Mouse (Mus musculus) brain, embryonic 14.5 days (tissue): Measurements from ENCODE around the gene Nadsyn1. TPM values are rescaled to one million over a fixed set of nuclear protein-coding genes. Genes with fewer than 3 reads are reported as not detected.

Source experiments
- DNase-seq: peaks from one replicate; pipeline ENCODE4 v3.0.0-alpha.2; 2011; ENCODE audit warnings: low read depth
- CTCF ChIP-seq: fragments of 200-500 bp; IDR thresholded peaks from 2 replicates; pipeline ENCODE4 v1.5.1; 2012; ENCODE audit warnings: inconsistent platforms, mild to moderate bottlenecking, moderate library complexity, borderline replicate concordance; ENCODE audit not compliant: insufficient read depth, insufficient read length; ENCODE audit errors: extremely low read depth
- POLR2A ChIP-seq: fragments of 200-500 bp; IDR thresholded peaks from 2 replicates; pipeline ENCODE4 v1.6.1; 2012; ENCODE audit warnings: mild to moderate bottlenecking, inconsistent platforms, borderline replicate concordance; ENCODE audit not compliant: poor library complexity, insufficient read depth, insufficient read length, severe bottlenecking; ENCODE audit errors: extremely low read depth
- polyA plus RNA-seq: library from polyadenylated mRNA; depleted of rRNA; stranded (reverse); fragments of >200 nt; gene quantifications from 2 replicates; pipeline ENCODE4 v1.2.3, GENCODE M21; 2012

Gene Nadsyn1
- polyA plus RNA-seq, 1 experiment, result 11.7 TPM

DNA sequence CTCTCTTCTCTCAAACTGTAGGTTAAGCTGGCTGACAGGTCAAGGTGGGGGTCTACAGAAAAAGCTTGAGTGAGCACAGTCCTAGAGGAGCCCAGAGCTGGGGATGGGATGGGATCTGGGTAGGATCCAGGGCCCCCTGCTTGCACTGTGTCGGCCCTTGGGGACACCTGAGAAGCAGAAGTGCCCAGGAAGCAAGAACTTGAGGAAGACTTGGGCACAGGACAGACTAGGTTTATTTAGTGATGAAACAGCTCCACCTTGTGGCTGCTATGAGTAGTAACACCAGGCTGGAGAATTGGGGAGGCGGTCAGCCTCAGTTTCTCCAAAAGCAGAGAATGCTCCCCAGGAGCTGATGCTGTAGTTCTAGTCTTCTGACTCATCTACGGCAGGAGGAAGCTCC lies 58.9 kb downstream of the Nadsyn1 start:
- DNase-seq, result peak; percentile 76
- TF ChIP-seq POLR2A (no peak), CTCF (peak; percentile 74; the same call in 1 of the 2 replicates)

DNA sequence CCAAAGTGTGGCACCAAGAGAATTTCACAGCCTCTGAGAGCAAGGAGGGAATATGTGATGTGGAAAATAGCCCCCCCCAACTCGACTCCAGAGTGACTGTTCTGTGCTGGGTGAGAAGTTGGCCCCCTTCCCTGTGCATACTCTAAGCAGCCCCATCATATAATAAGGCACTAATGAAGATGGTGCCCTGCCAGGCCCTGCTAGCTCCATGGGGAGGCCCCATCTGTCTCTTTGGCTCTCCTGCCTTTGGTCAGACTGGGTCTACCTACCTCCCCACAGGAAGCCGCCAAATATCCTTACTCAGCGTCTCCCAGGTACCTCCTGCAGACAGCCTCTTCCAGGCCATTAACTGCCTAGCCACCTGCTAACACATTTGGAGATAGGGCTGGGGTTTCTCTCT lies 63.7 kb downstream of the Nadsyn1 start:
- TF ChIP-seq POLR2A, result no peak
- TF ChIP-seq CTCF, result no peak
- peak; percentile 59 for DNase-seq

DNA sequence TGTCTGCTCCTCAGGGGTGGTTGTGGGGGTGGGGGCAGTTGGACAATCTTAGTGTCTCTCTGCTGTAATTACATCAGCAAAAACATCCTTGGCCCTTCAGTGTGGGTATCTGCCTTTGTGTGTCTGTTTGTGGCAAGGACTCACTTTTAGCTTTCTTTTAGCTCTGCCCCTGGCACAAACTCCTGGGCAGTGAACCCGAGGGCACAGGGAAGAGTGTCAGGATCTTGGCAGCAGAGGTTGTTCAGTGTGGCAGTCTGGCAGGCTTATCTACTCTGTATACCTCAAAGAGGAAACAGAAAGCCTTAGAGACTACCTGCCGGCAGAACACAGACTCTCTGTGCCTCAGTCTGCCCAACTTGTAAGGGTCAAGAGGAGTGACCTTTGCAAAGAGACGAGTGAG lies 65.0 kb downstream of the Nadsyn1 start:
- TF ChIP-seq CTCF (no peak), POLR2A (no peak)
- no peak for DNase-seq

DNA sequence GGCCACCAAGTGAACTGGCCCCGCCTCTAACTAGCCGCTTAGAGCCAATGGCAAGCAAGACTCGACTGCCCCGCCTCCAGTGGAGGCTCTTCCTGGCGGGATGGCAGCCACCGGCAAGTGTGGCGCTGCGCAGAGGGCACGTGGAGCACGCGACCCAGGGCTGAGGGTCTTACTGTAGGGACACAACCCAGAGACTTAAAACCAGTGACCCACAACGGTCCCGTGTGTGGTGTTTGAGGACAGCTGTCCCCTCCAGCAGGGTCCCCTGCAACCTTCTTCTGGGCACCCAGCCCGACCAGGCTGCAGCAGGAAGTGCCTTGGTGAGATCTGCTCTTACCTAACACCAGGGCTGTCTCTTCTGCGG lies 65.6 kb downstream of the Nadsyn1 start:
- no peak for TF ChIP-seq CTCF
- no peak for TF ChIP-seq POLR2A
- peak; percentile 87 for DNase-seq

DNA sequence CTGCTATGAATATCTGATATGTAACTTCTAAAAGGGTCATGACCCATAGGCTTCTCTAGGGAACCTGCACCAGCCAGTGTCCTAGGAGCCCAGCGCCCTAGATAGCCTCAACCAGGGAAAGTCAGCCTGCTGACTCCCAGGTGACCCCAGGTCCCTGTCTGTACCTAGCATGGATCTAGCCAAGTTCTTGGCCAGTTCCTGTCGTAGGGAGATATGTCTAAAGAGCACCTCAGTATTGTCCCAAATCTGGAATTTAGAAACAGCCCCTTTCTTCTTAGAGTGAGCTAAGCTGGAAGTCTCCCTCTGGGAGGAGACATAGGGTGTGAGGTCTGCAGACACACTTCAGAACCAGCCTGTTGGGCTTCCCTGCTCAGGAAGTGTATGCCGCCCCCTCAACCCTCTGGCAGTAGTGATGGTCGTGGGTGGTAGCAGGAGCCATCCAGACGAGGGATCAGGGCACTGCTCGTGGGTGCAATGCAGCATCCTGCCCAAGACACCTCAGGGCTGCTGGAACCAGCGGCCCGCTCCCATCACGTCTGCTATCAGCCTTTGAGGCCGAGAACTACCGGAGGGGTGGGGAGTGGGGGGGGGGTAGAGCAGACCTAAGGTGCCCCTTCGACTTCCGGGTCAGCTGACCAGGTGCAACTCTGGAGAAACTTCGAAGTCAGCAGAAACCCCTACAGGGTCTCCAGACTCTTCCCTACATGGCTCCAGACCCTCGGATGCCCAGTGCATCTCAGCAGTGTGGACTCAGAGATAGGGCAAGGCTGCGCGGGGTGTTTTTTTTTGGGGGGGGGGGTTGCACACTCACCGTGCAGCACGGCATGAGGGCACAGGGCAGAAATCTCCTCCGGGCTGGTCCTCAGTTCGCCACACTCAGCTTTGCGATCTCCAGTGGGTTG lies 66.3 kb downstream of the Nadsyn1 start, which contains the start of gene Osbpl5:
TSS of gene Osbpl5 (minus strand) at position 861 of the 902 bp plus-strand sequence.
- no peak for DNase-seq
- TF ChIP-seq CTCF (no peak), POLR2A (no peak)

DNA sequence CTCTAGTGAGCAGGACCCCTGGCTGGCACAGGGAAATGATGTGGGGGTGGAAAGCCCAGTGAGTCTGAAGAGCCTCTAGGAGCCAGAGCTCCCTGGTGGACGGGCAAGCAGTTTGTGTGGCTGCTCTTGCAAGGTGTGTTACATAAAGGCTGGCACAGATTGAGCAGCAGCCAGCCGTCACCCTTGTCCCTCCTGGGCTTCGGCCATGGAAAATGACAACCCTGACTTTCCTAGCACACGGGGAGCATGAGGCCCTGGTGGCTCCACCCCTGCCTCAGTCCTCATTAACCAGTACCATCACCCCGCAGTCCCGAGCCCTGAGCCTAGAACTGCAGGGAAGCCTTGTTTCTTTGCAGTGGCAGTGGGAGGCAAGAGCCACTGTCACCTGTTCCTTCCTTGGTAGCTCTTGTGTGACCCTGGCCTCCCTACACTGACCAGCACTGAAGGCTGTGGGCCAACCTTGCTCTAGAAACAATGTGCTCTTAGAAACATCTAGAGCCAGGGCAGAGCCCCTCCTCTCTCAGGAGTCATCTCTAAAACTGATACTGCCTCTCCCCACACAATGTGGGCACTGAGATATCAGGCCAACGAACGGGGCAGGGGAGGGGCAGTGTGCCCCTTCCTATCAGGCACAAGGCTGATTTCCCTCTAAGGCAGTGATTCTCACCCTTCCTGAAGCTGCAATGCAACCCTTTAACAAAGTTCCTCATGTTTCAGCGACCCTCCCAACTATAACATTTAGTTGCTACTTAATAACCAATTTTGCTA lies 67.1 kb downstream of the Nadsyn1 start:
- no peak for DNase-seq
- TF ChIP-seq POLR2A (no peak), CTCF (no peak)

DNA sequence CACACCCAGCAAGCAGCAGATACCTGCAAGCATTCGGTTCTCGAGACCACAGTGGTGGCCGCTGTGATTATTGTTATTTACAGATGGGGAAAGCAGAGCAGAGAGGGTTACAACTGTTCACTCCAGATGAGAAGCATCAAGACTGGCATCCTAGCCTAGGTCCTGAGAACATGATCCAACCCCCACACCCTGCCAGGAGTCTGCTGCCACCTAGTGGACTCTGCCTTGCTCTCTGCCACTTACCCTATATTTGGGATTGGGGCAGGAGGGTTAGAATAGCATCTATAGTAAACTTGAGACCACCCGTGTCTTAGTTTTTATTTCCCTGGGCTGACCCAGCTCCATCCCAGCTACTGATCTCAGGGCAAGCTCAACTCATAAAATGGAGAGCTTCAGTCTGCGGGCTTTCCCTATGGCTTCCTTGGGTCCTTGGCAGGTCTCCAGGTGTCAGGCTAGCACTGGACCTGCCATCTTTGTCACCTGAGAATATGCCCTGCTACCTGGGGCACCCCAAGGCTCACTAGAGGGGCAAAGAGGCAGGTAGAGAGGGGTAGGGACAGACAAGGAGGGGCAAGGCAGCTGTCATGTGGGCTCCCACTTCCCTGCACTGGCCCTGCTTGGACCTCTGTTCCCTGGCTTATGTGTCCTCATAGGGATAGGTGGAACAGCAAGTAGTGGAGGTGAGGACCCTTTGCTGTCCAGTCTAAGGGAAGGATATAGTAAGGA lies 68.5 kb downstream of the Nadsyn1 start:
- peak; percentile 68 for DNase-seq
- TF ChIP-seq CTCF, result peak; percentile 84
- no peak for TF ChIP-seq POLR2A

DNA sequence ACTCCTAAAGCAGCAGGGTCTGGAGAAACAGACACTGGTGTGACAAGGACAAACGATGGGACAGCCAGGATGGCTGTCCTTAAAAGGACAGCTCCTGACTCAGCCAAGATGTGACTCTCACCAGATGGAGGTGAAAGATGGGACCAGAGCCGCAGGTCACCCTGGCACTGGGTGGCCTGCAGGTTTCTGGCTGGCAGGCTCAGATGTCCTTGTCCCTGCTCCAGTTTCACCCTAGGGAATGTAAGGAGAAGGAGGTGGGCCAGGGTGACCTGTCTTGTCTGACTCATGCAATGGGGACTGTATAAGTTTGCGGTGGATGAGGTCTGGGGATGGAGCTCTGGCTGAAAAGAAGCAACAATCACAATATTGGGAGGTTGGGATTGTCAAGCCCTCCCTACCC lies 70.0 kb downstream of the Nadsyn1 start:
- TF ChIP-seq CTCF (no peak), POLR2A (no peak)
- DNase-seq, result no peak

DNA sequence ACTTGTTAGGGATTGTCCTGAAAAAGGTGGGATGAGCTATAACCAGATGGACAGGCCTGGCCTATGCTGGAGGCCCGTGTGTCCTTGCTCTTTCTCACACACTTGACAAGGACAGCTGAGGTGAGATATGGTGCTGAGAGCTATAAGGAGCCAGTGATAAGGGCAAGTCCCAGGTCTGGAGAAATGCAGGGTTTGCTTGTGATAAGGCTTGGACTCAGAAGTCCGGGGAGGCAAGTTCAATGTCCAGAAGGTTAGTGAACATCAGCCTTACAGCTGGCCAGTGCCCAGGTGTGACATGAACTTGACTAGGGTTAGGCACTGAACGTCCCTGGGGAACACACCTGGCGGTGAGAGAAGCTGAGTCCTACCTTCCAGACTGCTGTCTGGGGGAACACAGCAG lies 70.6 kb downstream of the Nadsyn1 start:
- no peak for TF ChIP-seq POLR2A
- TF ChIP-seq CTCF, result no peak
- no peak for DNase-seq

DNA sequence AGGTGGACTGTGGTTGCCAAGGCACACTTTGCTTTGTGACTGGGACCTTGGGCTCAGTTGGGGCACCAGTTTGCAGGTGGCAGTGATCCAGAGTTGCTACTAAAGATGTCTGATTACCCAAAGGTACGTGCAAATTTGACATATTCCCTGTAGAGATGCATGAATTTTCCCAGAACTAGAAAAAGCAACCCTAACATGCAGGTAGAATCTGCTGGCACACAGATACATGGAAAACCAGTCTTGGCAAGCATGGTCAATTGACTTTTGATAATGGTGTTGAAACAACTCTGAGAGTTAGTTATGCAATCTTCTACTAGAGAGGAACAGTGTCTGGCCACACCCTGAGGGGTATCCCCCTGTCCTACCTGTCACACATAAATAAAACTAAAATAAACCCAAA lies 71.3 kb downstream of the Nadsyn1 start:
- no peak for DNase-seq
- TF ChIP-seq POLR2A (no peak), CTCF (no peak)

DNA sequence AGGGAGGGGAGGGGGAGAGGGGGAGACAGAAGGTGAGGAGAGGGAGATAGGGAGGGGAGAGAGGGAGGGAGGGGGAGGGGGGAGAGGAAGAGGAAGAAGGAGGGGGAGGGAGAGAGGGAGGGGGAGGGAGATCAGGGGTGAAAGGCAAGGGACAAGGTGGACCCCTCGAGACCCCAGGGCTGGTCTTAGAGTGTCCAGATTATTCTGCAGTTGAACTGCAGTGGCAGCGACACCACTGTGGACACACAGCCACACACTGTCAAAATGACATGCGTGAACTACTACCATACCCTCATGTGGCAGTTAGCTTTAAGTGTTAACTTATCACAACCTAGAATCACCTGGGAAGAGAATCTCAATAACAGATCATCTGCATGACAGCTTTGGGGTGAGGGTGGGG lies 73.6 kb downstream of the Nadsyn1 start:
- TF ChIP-seq POLR2A, result no peak
- no peak for TF ChIP-seq CTCF
- DNase-seq, result no peak
